Mouse (Mus musculus): ENCODE results near the gene Itfg2.

- TF ChIP-seq CTCF (IDR thresholded peaks at IDR 0.05; ENCODE audit: borderline replicate concordance, insufficient read depth, low read length) (no peak), POLR2A (IDR thresholded peaks at IDR 0.05; ENCODE audit: low read depth, low read length) (no peak)
These were observed 8.8 kb upstream of the Itfg2 start for GRCm38 (mm10) chr6:128433566-128433965.

Measured in embryonic fibroblast, embryonic 13.5 days (primary cell).